In genomic region chr1:127262170-127262837, GRCm38 (mm10) we compare ENCODE assay signal across 9 mouse cellular contexts. TPM values are rescaled to one million over a fixed set of nuclear protein-coding genes. Genes with fewer than 3 reads are reported as not detected.
A peak's percentile ranks its signal among the peaks of the same experiment; 100 is the strongest.
DNase-seq lines count a peak whose midpoint lies in the region; ATAC-seq and TF ChIP-seq lines count a peak whose summit lies in the region.
"Had no signal": no experiment of that assay in that cellular context is flagged by ENCODE, and none has a peak within 500 bp of the region (broad histone marks: within the 10 kb centered on the region; RNA-seq: fewer than 3 reads in every experiment).

No protein-coding gene starts in this region.

- ATAC-seq in intestine, postnatal 0 days = no peak
- no peak for ATAC-seq in intestine, embryonic 15.5 days
- no peak for ATAC-seq in kidney, postnatal 0 days (replicated peaks; ENCODE audit: low FRiP score, low read depth)
- ATAC-seq in neural tube, embryonic 13.5 days (ENCODE audit: low read depth) = no peak

- no peak overlapping the region for H3K9ac ChIP-seq in intestine, postnatal 0 days (ENCODE audit: low read depth, low read length)
- no peak overlapping the region for H3K9ac ChIP-seq in intestine, embryonic 15.5 days
- H3K9ac ChIP-seq in kidney, postnatal 0 days (ENCODE audit: low read depth, low read length) = no peak overlapping the region
- no peak overlapping the region for H3K9ac ChIP-seq in neural tube, embryonic 13.5 days
- H3K9ac ChIP-seq: liver, embryonic 13.5 days had no signal

- no peaks in the 10 kb centered on the region for H3K27me3 ChIP-seq in intestine, postnatal 0 days (replicated peaks; ENCODE audit: control insufficient read depth, insufficient read depth, low read length)
- no peaks in the 10 kb centered on the region for H3K27me3 ChIP-seq in intestine, embryonic 15.5 days (replicated peaks)
- H3K27me3 ChIP-seq in kidney, postnatal 0 days (ENCODE audit: insufficient read depth, low read length) = no peaks in the 10 kb centered on the region
- H3K27me3 ChIP-seq in neural tube, embryonic 13.5 days = no peaks in the 10 kb centered on the region
- H3K27me3 ChIP-seq: liver, embryonic 13.5 days had no signal

- DNase-seq in cerebellum, adult 11 months = peak; percentile 17
- DNase-seq in cerebellum, adult 11-12 months = no peak
- DNase-seq in kidney, postnatal 0 days (ENCODE audit: low spot score) = no peak
- DNase-seq in right cerebral cortex, postnatal 4 days = no peak
- no peak for DNase-seq in adrenal gland, postnatal 10 days
- DNase-seq: liver, embryonic 13.5 days had no signal

- peak; percentile 32; the same call in 1 of the 2 replicates for TF ChIP-seq CTCF in intestine, postnatal 0 days (IDR thresholded peaks at IDR 0.05; ENCODE audit: low read depth)
- TF ChIP-seq CTCF in kidney, postnatal 0 days (IDR thresholded peaks at IDR 0.05; ENCODE audit: low read depth) = peak; percentile 44

- no peak overlapping the region for H3K4me3 ChIP-seq in intestine, postnatal 0 days (ENCODE audit: low read depth, low read length)
- H3K4me3 ChIP-seq in intestine, embryonic 15.5 days (replicated peaks) = no peak overlapping the region
- H3K4me3 ChIP-seq in kidney, postnatal 0 days (replicated peaks; ENCODE audit: low read depth, low read length) = no peak overlapping the region
- no peak overlapping the region for H3K4me3 ChIP-seq in neural tube, embryonic 13.5 days
- H3K4me3 ChIP-seq: liver, embryonic 13.5 days had no signal

- no peaks in the 10 kb centered on the region for H3K36me3 ChIP-seq in intestine, postnatal 0 days (ENCODE audit: control insufficient read depth, insufficient read depth)
- no peaks in the 10 kb centered on the region for H3K36me3 ChIP-seq in intestine, embryonic 15.5 days
- H3K36me3 ChIP-seq in kidney, postnatal 0 days (ENCODE audit: insufficient read depth, low read length) = no peaks in the 10 kb centered on the region
- no peaks in the 10 kb centered on the region for H3K36me3 ChIP-seq in neural tube, embryonic 13.5 days
- H3K36me3 ChIP-seq: liver, embryonic 13.5 days had no signal

- 78% methylated on average over 13 of the region's 13 CpGs for WGBS in intestine, postnatal 0 days
- 83% methylated on average over 13 of the region's 13 CpGs for WGBS in intestine, embryonic 15.5 days
- 73% methylated on average over 13 of the region's 13 CpGs for WGBS in kidney, postnatal 0 days
- WGBS in neural tube, embryonic 13.5 days = 68% methylated on average over 13 of the region's 13 CpGs

- H3K4me2 ChIP-seq in intestine, postnatal 0 days (replicated peaks; ENCODE audit: low read depth) = no peak overlapping the region
- H3K4me2 ChIP-seq in intestine, embryonic 15.5 days (replicated peaks) = no peak overlapping the region
- H3K4me2 ChIP-seq in kidney, postnatal 0 days (ENCODE audit: low read length) = no peak overlapping the region
- no peak overlapping the region for H3K4me2 ChIP-seq in neural tube, embryonic 13.5 days
- H3K4me2 ChIP-seq: liver, embryonic 13.5 days had no signal

- H3K27ac ChIP-seq in intestine, postnatal 0 days (ENCODE audit: low read depth, low read length) = no peak overlapping the region
- no peak overlapping the region for H3K27ac ChIP-seq in intestine, embryonic 15.5 days
- H3K27ac ChIP-seq in kidney, postnatal 0 days = peak overlapping the region; percentile 51
- peak overlapping the region; percentile 55 for H3K27ac ChIP-seq in neural tube, embryonic 13.5 days (replicated peaks)
- H3K27ac ChIP-seq: liver, embryonic 13.5 days had no signal

- no peaks in the 10 kb centered on the region for H3K9me3 ChIP-seq in intestine, postnatal 0 days (ENCODE audit: control insufficient read depth)
- H3K9me3 ChIP-seq in intestine, embryonic 15.5 days = no peaks in the 10 kb centered on the region
- H3K9me3 ChIP-seq in kidney, postnatal 0 days (replicated peaks; ENCODE audit: low read length) = no peaks in the 10 kb centered on the region
- H3K9me3 ChIP-seq in neural tube, embryonic 13.5 days = no peaks in the 10 kb centered on the region
- H3K9me3 ChIP-seq: liver, embryonic 13.5 days had no signal

- no peaks in the 10 kb centered on the region; the same call in 1 of the 2 replicates for H3K4me1 ChIP-seq in intestine, postnatal 0 days (replicated peaks; ENCODE audit: control insufficient read depth, insufficient read depth, low read length)
- H3K4me1 ChIP-seq in intestine, embryonic 15.5 days (replicated peaks) = 0 out of 2 replicates have a peak, but pooled peaks cover 7% of the 10 kb centered on the region
- no peaks in the 10 kb centered on the region for H3K4me1 ChIP-seq in kidney, postnatal 0 days (replicated peaks; ENCODE audit: insufficient read depth, low read length)
- peaks cover 20% of the 10 kb centered on the region for H3K4me1 ChIP-seq in neural tube, embryonic 13.5 days (replicated peaks)
- H3K4me1 ChIP-seq: liver, embryonic 13.5 days had no signal

RNA-seq across cellular contexts. Expression of gene Mgat5, which starts 57.5 kb away (rescaled TPM):
- polyA plus RNA-seq in intestine, postnatal 0 days (2015; fragmentation: Nextera tagmentation; extraction: Ambion mirVana) = 4.1 and 4.5 TPM in 2 replicates
- polyA plus RNA-seq in intestine, embryonic 15.5 days (2015; fragmentation: Nextera tagmentation; extraction: Ambion mirVana) = 5.9 and 6.3 TPM in 2 replicates
- polyA plus RNA-seq in kidney, postnatal 0 days (2015; fragmentation: Nextera tagmentation; extraction: Ambion mirVana) = 4.6 and 5.4 TPM in 2 replicates
- polyA plus RNA-seq in neural tube, embryonic 13.5 days (2015; fragmentation: Nextera tagmentation; extraction: Ambion mirVana) = 11.0 and 11.2 TPM in 2 replicates
- total RNA-seq in adrenal gland, postnatal 10 days (2021) = 10 to 100 TPM; 12.4 to 14.3 TPM

Comparison
In these comparisons a context has a peak if more than half of its experiments do, and no peak if none do; other contexts are left out.
1. H3K27ac ChIP-seq: peak in kidney, postnatal 0 days (single experiment) and neural tube, embryonic 13.5 days (single experiment); none in intestine, postnatal 0 days (single experiment) and intestine, embryonic 15.5 days (single experiment).